Mouse (Mus musculus): ENCODE measurements around the gene Podn.

GRCm38 (mm10) chr4:107984282-107984981, 111.8 kb downstream of the Podn start:
- TF ChIP-seq POLR2A (IDR thresholded peaks at IDR 0.05; ENCODE audit: borderline replicate concordance, control insufficient read depth, low read depth, low read length) (no peak), CTCF (IDR thresholded peaks at IDR 0.05; ENCODE audit: control insufficient read depth, insufficient read depth, low read length) (no peak)

Measured in bone marrow, adult 2 months (tissue).